Mouse (Mus musculus) midbrain, embryonic 16.5 days (tissue): ENCODE results near the gene Iqcd. TPM values are rescaled to one million over a fixed set of nuclear protein-coding genes. Genes with fewer than 3 reads are reported as not detected.

ENCODE experiments used
- ATAC-seq: fragments of 200-750 bp; cut with Nextera tagmentation; 2 replicates; pipeline ENCODE4 v1.8.0; 2017; ENCODE audit warnings: moderate TSS enrichment
- H3K27ac ChIP-seq: fragments of 300-500 bp; sonication (generic); 2 replicates; pipeline ENCODE4 v1.5.1; 2014; ENCODE audit warnings: mild to moderate bottlenecking, low read length, mixed read lengths
- H3K27me3 ChIP-seq: fragments of 300-500 bp; sonication (generic); 2 replicates; pipeline ENCODE4 v1.6.1; 2014; ENCODE audit warnings: low read depth, low read length, mixed read lengths; ENCODE audit not compliant: control insufficient read depth, insufficient read depth
- H3K36me3 ChIP-seq: fragments of 300-500 bp; sonication (generic); 2 replicates; pipeline ENCODE4 v1.6.1; 2014; ENCODE audit warnings: mild to moderate bottlenecking, low read length, moderate library complexity, mixed read lengths; ENCODE audit not compliant: control insufficient read depth, insufficient read depth
- H3K4me1 ChIP-seq: fragments of 300-500 bp; sonication (generic); 2 replicates; pipeline ENCODE4 v1.6.1; 2014; ENCODE audit warnings: mild to moderate bottlenecking, low read length, mixed read lengths; ENCODE audit not compliant: control insufficient read depth, insufficient read depth
- H3K4me2 ChIP-seq: fragments of 300-500 bp; sonication (generic); 2 replicates; pipeline ENCODE4 v1.6.1; 2014; ENCODE audit warnings: mild to moderate bottlenecking, low read length, mixed read lengths
- H3K4me3 ChIP-seq: fragments of 300-500 bp; sonication (generic); 2 replicates; pipeline ENCODE4 v1.5.1; 2014; ENCODE audit warnings: low read depth, mild to moderate bottlenecking, low read length, moderate library complexity, mixed read lengths
- H3K9ac ChIP-seq: fragments of 300-500 bp; sonication (generic); 2 replicates; pipeline ENCODE4 v1.6.1; 2014; ENCODE audit warnings: low read depth, low read length, mixed read lengths
- H3K9me3 ChIP-seq: fragments of 300-500 bp; sonication (generic); replicated peaks from 2 replicates; pipeline ENCODE4 v1.6.1; 2014; ENCODE audit warnings: mild to moderate bottlenecking, low read length, mixed read lengths; ENCODE audit not compliant: control insufficient read depth, poor library complexity, severe bottlenecking
- WGBS: fragments of 180-500 bp; shearing (Covaris S2); extraction: QIAGEN DNeasy Blood & Tissue Kit; methylation state at CpG from one replicate; pipeline ENCODE4 v1.1.7; 2014; 5-methylcytosine and 5-hydroxymethylcytosine counted together
- polyA plus RNA-seq: library from polyadenylated mRNA; unstranded; fragments of >200 nt; fragmentation: Nextera tagmentation; extraction: Ambion mirVana; gene quantifications from 2 replicates; pipeline ENCODE4 v1.2.1, GENCODE M21; 2015

Iqcd gene
- polyA plus RNA-seq, 1 experiment from 2014 or later: 2.1 TPM

DNA sequence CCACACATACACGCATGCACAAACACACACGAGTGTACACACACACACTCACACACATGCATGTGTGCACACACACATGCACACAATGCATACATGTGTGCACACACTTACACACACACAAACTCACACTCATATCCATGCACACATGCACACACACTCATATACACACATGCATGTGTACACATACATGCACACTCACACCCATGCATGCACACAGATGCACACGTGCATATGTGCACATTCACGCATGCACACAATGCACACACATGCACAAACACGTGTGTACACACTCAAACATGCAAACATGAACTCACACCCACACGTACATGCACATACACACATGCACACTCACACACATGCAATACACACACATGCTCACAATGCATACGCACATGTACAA is 51.3 kb downstream of the Iqcd start:
- WGBS: 91% methylated on average over 7 of the region's 7 CpGs
- no peak overlapping the region for H3K4me2 ChIP-seq
- ATAC-seq: no peak
- no peaks in the 10 kb centered on the region for H3K36me3 ChIP-seq
- no peak overlapping the region for H3K9ac ChIP-seq
- H3K27me3 ChIP-seq: no peaks in the 10 kb centered on the region
- H3K4me1 ChIP-seq: no peaks in the 10 kb centered on the region
- no peak overlapping the region for H3K4me3 ChIP-seq
- H3K27ac ChIP-seq: no peak overlapping the region
- no peaks in the 10 kb centered on the region for H3K9me3 ChIP-seq

DNA sequence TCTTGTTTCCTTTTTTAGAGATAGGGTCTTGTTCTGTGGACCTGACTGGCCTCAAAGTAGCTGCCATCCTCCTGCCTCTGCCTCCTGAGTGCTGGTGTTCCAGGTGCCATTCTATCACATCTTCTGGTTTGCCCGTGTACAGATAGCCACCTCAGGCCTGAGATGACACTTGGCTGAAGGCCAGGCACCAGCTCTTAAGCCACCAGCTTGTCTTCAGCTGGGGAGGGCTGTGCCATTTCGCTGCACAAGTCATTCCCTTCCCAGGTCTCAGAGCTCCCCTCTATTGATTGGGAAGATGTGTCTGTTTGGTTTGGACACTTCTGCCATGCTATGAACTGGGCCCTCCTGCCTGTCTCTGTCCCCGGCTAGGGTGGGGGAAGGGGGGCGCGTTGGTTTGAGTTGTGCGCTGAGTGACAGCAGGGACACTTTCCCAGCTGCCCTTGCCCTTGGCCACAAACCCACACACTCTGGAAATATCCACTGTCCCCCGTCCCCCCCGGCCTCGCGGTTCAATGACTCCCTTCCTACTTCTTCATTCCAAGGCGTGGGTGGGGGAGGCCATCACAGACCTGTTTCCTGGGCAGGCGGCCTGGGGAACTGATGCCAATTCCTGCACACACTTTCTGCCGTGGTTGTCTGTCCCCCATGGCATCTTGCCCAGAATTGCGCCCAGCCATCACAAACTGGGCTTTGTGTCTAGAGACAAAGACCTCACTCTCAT is 54.7 kb downstream of the Iqcd start:
- no peaks in the 10 kb centered on the region for H3K36me3 ChIP-seq
- H3K9me3 ChIP-seq: no peaks in the 10 kb centered on the region
- peaks cover 5% of the 10 kb centered on the region for H3K4me1 ChIP-seq
- no peak overlapping the region for H3K4me2 ChIP-seq
- H3K9ac ChIP-seq: no peak overlapping the region
- peaks cover 4% of the 10 kb centered on the region for H3K27me3 ChIP-seq
- no peak overlapping the region for H3K4me3 ChIP-seq
- WGBS: 73% methylated on average over 14 of the region's 14 CpGs
- H3K27ac ChIP-seq: no peak overlapping the region
- no peak for ATAC-seq

GRCm38 (mm10) chr5:120644227-120644626 is 55.4 kb downstream of the Iqcd start:
- Histone ChIP-seq H3K9me3 (no peaks in the 10 kb centered on the region), H3K9ac (no peak overlapping the region), H3K4me3 (no peak overlapping the region), H3K4me2 (no peak overlapping the region), H3K4me1 (peaks cover 12% of the 10 kb centered on the region), H3K27ac (no peak overlapping the region), H3K27me3 (peaks cover 11% of the 10 kb centered on the region), H3K36me3 (no peaks in the 10 kb centered on the region)
- ATAC-seq: no peak
- 93% methylated on average over 3 of the region's 3 CpGs for WGBS

GRCm38 (mm10) chr5:120645851-120646250 is 57.0 kb downstream of the Iqcd start:
- H3K9me3 ChIP-seq: no peaks in the 10 kb centered on the region
- 61% methylated on average over 6 of the region's 6 CpGs for WGBS
- H3K4me2 ChIP-seq: no peak overlapping the region
- no peak overlapping the region for H3K4me3 ChIP-seq
- H3K4me1 ChIP-seq: peaks cover 15% of the 10 kb centered on the region
- H3K36me3 ChIP-seq: no peaks in the 10 kb centered on the region
- peaks cover 26% of the 10 kb centered on the region for H3K27me3 ChIP-seq
- no peak overlapping the region for H3K9ac ChIP-seq
- ATAC-seq: no peak
- H3K27ac ChIP-seq: no peak overlapping the region

- H3K9ac ChIP-seq: no peak overlapping the region
- 79% methylated on average over 4 of the region's 4 CpGs for WGBS
- H3K4me3 ChIP-seq: no peak overlapping the region
- H3K36me3 ChIP-seq: no peaks in the 10 kb centered on the region
- no peak overlapping the region for H3K27ac ChIP-seq
- H3K4me1 ChIP-seq: peaks cover 15% of the 10 kb centered on the region
- H3K4me2 ChIP-seq: no peak overlapping the region
- H3K27me3 ChIP-seq: peaks cover 28% of the 10 kb centered on the region
- no peaks in the 10 kb centered on the region for H3K9me3 ChIP-seq
- ATAC-seq: no peak
Measured at GRCm38 (mm10) chr5:120647361-120647760, 58.5 kb downstream of the Iqcd start.

- no peak for ATAC-seq
- Histone ChIP-seq H3K36me3 (no peaks in the 10 kb centered on the region), H3K27me3 (peaks cover 28% of the 10 kb centered on the region), H3K4me2 (peak overlapping the region; percentile 69; the same call in 1 of the 2 replicates), H3K9ac (no peak overlapping the region), H3K27ac (no peak overlapping the region), H3K9me3 (no peaks in the 10 kb centered on the region), H3K4me3 (no peak overlapping the region), H3K4me1 (peaks cover 15% of the 10 kb centered on the region)
- WGBS: 44% methylated on average over 12 of the region's 12 CpGs
Measured at GRCm38 (mm10) chr5:120647814-120648491, 59.1 kb downstream of the Iqcd start.

- 0 out of 2 replicates have a peak, but pooled peaks have one; percentile 12 for ATAC-seq
- under 1% methylated on average over 48 of the region's 53 CpGs for WGBS
- Histone ChIP-seq H3K36me3 (no peaks in the 10 kb centered on the region), H3K27me3 (peaks cover 28% of the 10 kb centered on the region), H3K4me2 (peak within 1 kb of the TSS; percentile 69), H3K4me3 (peak within 1 kb of the TSS; percentile 36), H3K9ac (peak within 1 kb of the TSS; percentile 61), H3K9me3 (no peaks in the 10 kb centered on the region), H3K27ac (no peak within 1 kb of the TSS), H3K4me1 (peaks cover 15% of the 10 kb centered on the region)
Measured at GRCm38 (mm10) chr5:120648569-120649373, 60.0 kb downstream of the Iqcd start, which contains the start of gene Rasal1. Gene Rasal1 (plus strand): TSS chr5:120648812.

DNA sequence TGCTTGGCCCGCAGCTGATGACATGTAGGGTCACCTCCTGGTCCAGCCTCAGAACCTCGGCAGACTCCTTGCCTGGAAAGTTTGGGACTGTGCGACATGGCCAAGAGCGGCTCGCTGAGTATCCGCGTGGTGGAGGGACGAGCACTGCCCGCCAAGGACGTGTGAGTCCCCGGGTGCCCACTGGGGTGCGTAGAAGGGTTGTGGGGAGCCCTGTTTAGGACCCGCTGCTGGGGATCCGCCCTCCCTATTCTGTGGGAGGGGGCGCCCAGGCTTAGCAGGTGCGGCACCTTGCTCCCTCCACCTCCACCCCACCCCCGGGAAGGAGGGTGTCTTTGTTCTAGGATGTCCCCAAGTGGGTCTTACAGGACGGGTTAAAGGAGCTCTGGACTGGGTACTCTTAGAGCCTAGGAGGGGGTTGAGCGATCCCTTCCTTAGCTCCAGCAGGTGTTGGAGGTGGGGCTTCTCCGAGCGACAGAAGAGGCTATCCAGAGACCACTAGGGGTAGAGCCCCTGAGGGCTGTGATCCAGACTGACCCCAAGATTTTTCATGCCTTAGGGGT is 60.6 kb downstream of the Iqcd start:
- Histone ChIP-seq H3K36me3 (no peaks in the 10 kb centered on the region), H3K27me3 (peaks cover 28% of the 10 kb centered on the region), H3K4me3 (peak overlapping the region; percentile 36), H3K27ac (no peak overlapping the region), H3K4me1 (peaks cover 15% of the 10 kb centered on the region), H3K9me3 (no peaks in the 10 kb centered on the region), H3K4me2 (peak overlapping the region; percentile 69), H3K9ac (no peak overlapping the region)
- peak; percentile 44 for ATAC-seq
- 2% methylated on average over 21 of the region's 21 CpGs for WGBS
